Mouse (Mus musculus): ENCODE measurements around the gene P4ha3. TPM values are rescaled to one million over a fixed set of nuclear protein-coding genes. Genes with fewer than 3 reads are reported as not detected.

The P4ha3 gene
- polyA plus RNA-seq, 1 experiment from 2014 or later = 4.4 TPM

GRCm38 (mm10) chr7:100354984-100355383, 69.7 kb downstream of the P4ha3 start:
- Histone ChIP-seq H3K36me3 (ENCODE audit: control insufficient read depth, insufficient read depth, low read length) (peaks cover 6% of the 10 kb centered on the region; the same call in 1 of the 2 replicates), H3K4me1 (ENCODE audit: control insufficient read depth, insufficient read depth, low read length) (peaks cover 3% of the 10 kb centered on the region; the same call in 1 of the 2 replicates), H3K27ac (ENCODE audit: low read length) (no peak overlapping the region), H3K4me3 (replicated peaks; ENCODE audit: low read length) (no peak overlapping the region), H3K9me3 (replicated peaks; ENCODE audit: control insufficient read depth, low read length) (no peaks in the 10 kb centered on the region), H3K4me2 (ENCODE audit: low read depth, low read length) (no peak overlapping the region), H3K9ac (ENCODE audit: low read length) (no peak overlapping the region), H3K27me3 (ENCODE audit: control insufficient read depth, insufficient read depth, low read length) (no peaks in the 10 kb centered on the region)
- WGBS = 78% methylated on average over 4 of the region's 4 CpGs
- no peak for ATAC-seq (ENCODE audit: insufficient read depth, low FRiP score)

GRCm38 (mm10) chr7:100356324-100356723, 71.0 kb downstream of the P4ha3 start:
- Histone ChIP-seq H3K4me2 (ENCODE audit: low read depth, low read length) (no peak overlapping the region), H3K4me3 (replicated peaks; ENCODE audit: low read length) (no peak overlapping the region), H3K9me3 (replicated peaks; ENCODE audit: control insufficient read depth, low read length) (no peaks in the 10 kb centered on the region), H3K36me3 (ENCODE audit: control insufficient read depth, insufficient read depth, low read length) (no peaks in the 10 kb centered on the region), H3K27me3 (ENCODE audit: control insufficient read depth, insufficient read depth, low read length) (no peaks in the 10 kb centered on the region), H3K4me1 (ENCODE audit: control insufficient read depth, insufficient read depth, low read length) (peaks cover 3% of the 10 kb centered on the region; the same call in 1 of the 2 replicates), H3K9ac (ENCODE audit: low read length) (no peak overlapping the region), H3K27ac (ENCODE audit: low read length) (no peak overlapping the region)
- no peak for ATAC-seq (ENCODE audit: insufficient read depth, low FRiP score)
- 61% methylated on average over 5 of the region's 5 CpGs for WGBS

DNA sequence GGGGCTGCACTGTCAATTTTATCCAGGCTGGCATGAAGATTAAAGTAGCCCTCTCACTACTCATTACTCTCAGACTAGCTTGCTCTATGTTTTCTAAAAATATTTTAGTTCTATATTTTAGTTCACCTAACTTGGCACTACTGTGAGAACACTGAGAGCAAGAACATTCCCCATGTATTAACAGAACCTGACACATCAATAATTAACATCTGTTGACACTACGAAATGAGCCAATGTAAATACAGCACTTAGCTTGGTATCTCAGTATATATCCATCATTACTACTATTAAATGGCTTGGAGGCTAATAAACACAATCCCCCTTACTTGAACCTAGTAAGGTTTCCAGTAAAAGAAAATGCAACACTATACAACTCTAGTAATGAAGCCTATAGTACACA, 71.4 kb downstream of the P4ha3 start:
- Histone ChIP-seq H3K4me2 (ENCODE audit: low read depth, low read length) (no peak overlapping the region), H3K27ac (ENCODE audit: low read length) (no peak overlapping the region), H3K9ac (ENCODE audit: low read length) (no peak overlapping the region), H3K27me3 (ENCODE audit: control insufficient read depth, insufficient read depth, low read length) (no peaks in the 10 kb centered on the region), H3K4me1 (ENCODE audit: control insufficient read depth, insufficient read depth, low read length) (peaks cover 3% of the 10 kb centered on the region; the same call in 1 of the 2 replicates), H3K4me3 (replicated peaks; ENCODE audit: low read length) (no peak overlapping the region), H3K9me3 (replicated peaks; ENCODE audit: control insufficient read depth, low read length) (no peaks in the 10 kb centered on the region), H3K36me3 (ENCODE audit: control insufficient read depth, insufficient read depth, low read length) (no peaks in the 10 kb centered on the region)
- WGBS = 61% methylated on average over 1 of the region's 1 CpGs
- no peak for ATAC-seq (ENCODE audit: insufficient read depth, low FRiP score)

DNA sequence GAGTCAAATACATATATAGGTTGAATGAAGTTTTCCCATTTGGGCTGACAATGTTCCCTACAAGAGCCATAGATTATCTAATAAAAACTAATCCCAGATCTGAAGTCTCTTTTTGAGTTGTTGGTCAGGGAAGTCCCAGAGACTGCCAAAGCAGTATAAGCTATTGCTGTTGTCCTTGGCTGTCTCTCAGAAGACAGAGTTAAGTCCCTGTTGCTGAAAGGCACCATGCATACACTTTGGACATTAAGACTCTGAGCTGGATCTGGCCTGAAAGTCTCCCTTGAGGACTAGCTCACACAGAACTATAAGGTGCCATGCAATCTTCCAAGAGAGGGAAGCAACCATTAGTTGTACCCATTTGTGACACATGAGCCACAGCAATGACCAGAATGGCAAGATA, 72.5 kb downstream of the P4ha3 start:
- H3K4me3 ChIP-seq (replicated peaks; ENCODE audit: low read length) = no peak overlapping the region

GRCm38 (mm10) chr7:100363162-100363561, 77.8 kb downstream of the P4ha3 start:
- 82% methylated on average over 2 of the region's 2 CpGs for WGBS
- ATAC-seq (ENCODE audit: insufficient read depth, low FRiP score) = no peak
- H3K27me3 ChIP-seq (ENCODE audit: control insufficient read depth, insufficient read depth, low read length) = no peaks in the 10 kb centered on the region
- no peak overlapping the region for H3K4me3 ChIP-seq (replicated peaks; ENCODE audit: low read length)
- H3K36me3 ChIP-seq (ENCODE audit: control insufficient read depth, insufficient read depth, low read length) = no peaks in the 10 kb centered on the region
- no peak overlapping the region for H3K27ac ChIP-seq (ENCODE audit: low read length)
- H3K9me3 ChIP-seq (replicated peaks; ENCODE audit: control insufficient read depth, low read length) = no peaks in the 10 kb centered on the region
- H3K4me2 ChIP-seq (ENCODE audit: low read depth, low read length) = no peak overlapping the region
- H3K9ac ChIP-seq (ENCODE audit: low read length) = no peak overlapping the region
- H3K4me1 ChIP-seq (ENCODE audit: control insufficient read depth, insufficient read depth, low read length) = 0 out of 2 replicates have a peak, but pooled peaks cover 4% of the 10 kb centered on the region

More for the DNA sequence above, 72.5 kb downstream of the P4ha3 start:
- Histone ChIP-seq H3K9me3 (replicated peaks; ENCODE audit: control insufficient read depth, low read length) (no peaks in the 10 kb centered on the region), H3K27ac (ENCODE audit: low read length) (no peak overlapping the region), H3K36me3 (ENCODE audit: control insufficient read depth, insufficient read depth, low read length) (no peaks in the 10 kb centered on the region), H3K27me3 (ENCODE audit: control insufficient read depth, insufficient read depth, low read length) (no peaks in the 10 kb centered on the region), H3K4me2 (ENCODE audit: low read depth, low read length) (no peak overlapping the region), H3K4me1 (ENCODE audit: control insufficient read depth, insufficient read depth, low read length) (peaks cover 3% of the 10 kb centered on the region; the same call in 1 of the 2 replicates), H3K9ac (ENCODE audit: low read length) (no peak overlapping the region)
- no peak for ATAC-seq (ENCODE audit: insufficient read depth, low FRiP score)

GRCm38 (mm10) chr7:100364888-100365287, 79.6 kb downstream of the P4ha3 start:
- 34% methylated on average over 6 of the region's 6 CpGs for WGBS
- no peak for ATAC-seq (ENCODE audit: insufficient read depth, low FRiP score)

More at GRCm38 (mm10) chr7:100364888-100365287, 79.6 kb downstream of the P4ha3 start:
- Histone ChIP-seq H3K4me2 (ENCODE audit: low read depth, low read length) (no peak overlapping the region), H3K4me3 (replicated peaks; ENCODE audit: low read length) (no peak overlapping the region), H3K36me3 (ENCODE audit: control insufficient read depth, insufficient read depth, low read length) (no peaks in the 10 kb centered on the region), H3K4me1 (ENCODE audit: control insufficient read depth, insufficient read depth, low read length) (0 out of 2 replicates have a peak, but pooled peaks cover 4% of the 10 kb centered on the region), H3K9me3 (replicated peaks; ENCODE audit: control insufficient read depth, low read length) (no peaks in the 10 kb centered on the region), H3K27me3 (ENCODE audit: control insufficient read depth, insufficient read depth, low read length) (no peaks in the 10 kb centered on the region), H3K9ac (ENCODE audit: low read length) (no peak overlapping the region), H3K27ac (ENCODE audit: low read length) (no peak overlapping the region)

Other genes with a start within 250 kb of the P4ha3 start
- gene Pold3, start 164.0 kb upstream of the P4ha3 start, polyA plus RNA-seq (2015; fragmentation: Nextera tagmentation; extraction: Ambion mirVana) = 47.8 and 50.6 TPM in 2 replicates
- gene Lipt2, start 126.2 kb upstream of the P4ha3 start, polyA plus RNA-seq (2015; fragmentation: Nextera tagmentation; extraction: Ambion mirVana) = 10.1 and 13.5 TPM in 2 replicates
- gene Kcne3, start 109.0 kb upstream of the P4ha3 start, polyA plus RNA-seq (2015; fragmentation: Nextera tagmentation; extraction: Ambion mirVana) = 13.9 and 17.1 TPM in 2 replicates
- gene Pgm2l1, start 58.1 kb upstream of the P4ha3 start, polyA plus RNA-seq (2015; fragmentation: Nextera tagmentation; extraction: Ambion mirVana) = 1.7 and 2.5 TPM in 2 replicates
- 19.4 and 19.6 TPM in 2 replicates for gene C2cd3, start 86.7 kb downstream of the P4ha3 start, polyA plus RNA-seq (2015; fragmentation: Nextera tagmentation; extraction: Ambion mirVana)
- gene Ppme1, start 86.8 kb downstream of the P4ha3 start, polyA plus RNA-seq (2015; fragmentation: Nextera tagmentation; extraction: Ambion mirVana) = 42.2 and 46.5 TPM in 2 replicates
- 0.10 and 0.11 TPM in 2 replicates for gene Ucp3, start 187.5 kb downstream of the P4ha3 start, polyA plus RNA-seq (2015; fragmentation: Nextera tagmentation; extraction: Ambion mirVana)
- gene Ucp2, start 207.8 kb downstream of the P4ha3 start, polyA plus RNA-seq (2015; fragmentation: Nextera tagmentation; extraction: Ambion mirVana) = 351 and 400 TPM in 2 replicates
- 0.99 and 1.0 TPM in 2 replicates for gene Dnajb13, start 229.4 kb downstream of the P4ha3 start, polyA plus RNA-seq (2015; fragmentation: Nextera tagmentation; extraction: Ambion mirVana)

Data from stomach, embryonic 16.5 days (tissue).